Mouse (Mus musculus): ENCODE results near the gene Rasa2.
"Not testable (repeated sequence)": the region's sequence is repeated elsewhere in the genome, so short reads cannot be mapped to it uniquely, and the experiment has no call there.

Rasa2 gene

GRCm38 (mm10) chr9:96589346-96589745 lies 42.1 kb downstream of the Rasa2 start:
- no peak for DNase-seq (ENCODE audit: extremely low spot score, low spot score)

- no peak for DNase-seq (ENCODE audit: extremely low spot score, low spot score)
Observed at GRCm38 (mm10) chr9:96583496-96583895, 47.9 kb downstream of the Rasa2 start.

- no peak for DNase-seq (ENCODE audit: extremely low spot score, low spot score)
Observed at GRCm38 (mm10) chr9:96583076-96583475, 48.3 kb downstream of the Rasa2 start.

- DNase-seq (ENCODE audit: extremely low spot score, low spot score) = no peak
Observed at GRCm38 (mm10) chr9:96578190-96578589, 53.2 kb downstream of the Rasa2 start.

GRCm38 (mm10) chr9:96577674-96578073 lies 53.7 kb downstream of the Rasa2 start:
- DNase-seq (ENCODE audit: extremely low spot score, low spot score) = no peak

- DNase-seq (ENCODE audit: extremely low spot score, low spot score) = no peak
Observed at GRCm38 (mm10) chr9:96573252-96573651, 58.2 kb downstream of the Rasa2 start.

GRCm38 (mm10) chr9:96572754-96573153 lies 58.7 kb downstream of the Rasa2 start:
- no peak for DNase-seq (ENCODE audit: extremely low spot score, low spot score)

- no peak for DNase-seq (ENCODE audit: extremely low spot score, low spot score)
Observed at GRCm38 (mm10) chr9:96566470-96566996, 64.9 kb downstream of the Rasa2 start.

- DNase-seq (ENCODE audit: extremely low spot score, low spot score) = no peak
Observed at GRCm38 (mm10) chr9:96563501-96563900, 67.9 kb downstream of the Rasa2 start.

GRCm38 (mm10) chr9:96559148-96559547 lies 72.3 kb downstream of the Rasa2 start:
- DNase-seq (ENCODE audit: extremely low spot score, low spot score) = no peak

- no peak for DNase-seq (ENCODE audit: extremely low spot score, low spot score)
Observed at GRCm38 (mm10) chr9:96558594-96558993, 72.8 kb downstream of the Rasa2 start.

GRCm38 (mm10) chr9:96554095-96554494 lies 77.3 kb downstream of the Rasa2 start:
- DNase-seq (ENCODE audit: extremely low spot score, low spot score) = no peak

GRCm38 (mm10) chr9:96545410-96545809 lies 86.0 kb downstream of the Rasa2 start:
- no peak for DNase-seq (ENCODE audit: extremely low spot score, low spot score)

GRCm38 (mm10) chr9:96543643-96544640 lies 87.5 kb downstream of the Rasa2 start:
- DNase-seq (ENCODE audit: extremely low spot score, low spot score) = peak; percentile 68

GRCm38 (mm10) chr9:96538916-96539315 lies 92.5 kb downstream of the Rasa2 start:
- no peak for DNase-seq (ENCODE audit: extremely low spot score, low spot score)

GRCm38 (mm10) chr9:96537615-96537919 lies 93.8 kb downstream of the Rasa2 start:
- DNase-seq (ENCODE audit: extremely low spot score, low spot score) = peak; percentile 14

GRCm38 (mm10) chr9:96536895-96537614 lies 94.4 kb downstream of the Rasa2 start:
- peak; percentile 69 for DNase-seq (ENCODE audit: extremely low spot score, low spot score)

GRCm38 (mm10) chr9:96536093-96536492 lies 95.3 kb downstream of the Rasa2 start:
- DNase-seq (ENCODE audit: extremely low spot score, low spot score) = not testable (repeated sequence)

GRCm38 (mm10) chr9:96535431-96535830 lies 96.0 kb downstream of the Rasa2 start:
- DNase-seq (ENCODE audit: extremely low spot score, low spot score) = no peak

- no peak for DNase-seq (ENCODE audit: extremely low spot score, low spot score)
Observed at GRCm38 (mm10) chr9:96534256-96534655, 97.2 kb downstream of the Rasa2 start.

- no peak for DNase-seq (ENCODE audit: extremely low spot score, low spot score)
Observed at GRCm38 (mm10) chr9:96533476-96533875, 97.9 kb downstream of the Rasa2 start.

GRCm38 (mm10) chr9:96532531-96532930 lies 98.9 kb downstream of the Rasa2 start:
- no peak for DNase-seq (ENCODE audit: extremely low spot score, low spot score)

Measured in neural tube, embryonic 10.5 days (tissue).